Mouse (Mus musculus) intestine, postnatal 0 days (tissue): ENCODE results near the gene Atrnl1. TPM values are rescaled to one million over a fixed set of nuclear protein-coding genes. Genes with fewer than 3 reads are reported as not detected.
"Not testable (repeated sequence)": the region's sequence is repeated elsewhere in the genome, so short reads cannot be mapped to it uniquely, and the experiment has no call there.

ENCODE experiments used
- ATAC-seq: fragments of 200-750 bp; cut with Nextera tagmentation; 2 replicates; pipeline ENCODE4 v1.8.0; 2017; ENCODE audit warnings: mild to moderate bottlenecking, moderate TSS enrichment, moderate library complexity
- H3K27ac ChIP-seq: fragments of 300-500 bp; sonication (generic); 2 replicates; pipeline ENCODE4 v1.5.1; 2014; ENCODE audit warnings: mild to moderate bottlenecking, low read depth, low read length, moderate library complexity
- H3K27me3 ChIP-seq: fragments of 300-500 bp; sonication (generic); replicated peaks from 2 replicates; pipeline ENCODE4 v1.6.1; 2014; ENCODE audit warnings: low read length, mixed read lengths; ENCODE audit not compliant: control insufficient read depth, insufficient read depth
- H3K36me3 ChIP-seq: fragments of 300-500 bp; sonication (generic); 2 replicates; pipeline ENCODE4 v1.6.1; 2014; ENCODE audit warnings: mild to moderate bottlenecking, moderate library complexity; ENCODE audit not compliant: control insufficient read depth, insufficient read depth
- H3K4me1 ChIP-seq: fragments of 300-500 bp; sonication (generic); replicated peaks from 2 replicates; pipeline ENCODE4 v1.6.1; 2014; ENCODE audit warnings: antibody characterized with exemption, low read length, mixed read lengths; ENCODE audit not compliant: control insufficient read depth, insufficient read depth
- H3K4me2 ChIP-seq: fragments of 300-500 bp; sonication (generic); replicated peaks from 2 replicates; pipeline ENCODE4 v1.6.1; 2014; ENCODE audit warnings: low read depth, mild to moderate bottlenecking, moderate library complexity
- H3K4me3 ChIP-seq: fragments of 300-500 bp; sonication (generic); 2 replicates; pipeline ENCODE4 v1.5.1; 2014; ENCODE audit warnings: low read depth, low read length
- H3K9ac ChIP-seq: fragments of 300-500 bp; sonication (generic); 2 replicates; pipeline ENCODE4 v1.6.1; 2014; ENCODE audit warnings: mild to moderate bottlenecking, low read depth, low read length
- H3K9me3 ChIP-seq: fragments of 300-500 bp; sonication (generic); 2 replicates; pipeline ENCODE4 v1.6.1; 2016; ENCODE audit warnings: mixed run types; ENCODE audit not compliant: control insufficient read depth
- CTCF ChIP-seq: sonication (generic); IDR thresholded peaks from 2 replicates; pipeline ENCODE4 v1.5.1; 2016; ENCODE audit warnings: low read depth, mild to moderate bottlenecking, control low read depth, antibody characterized with exemption, moderate library complexity
- WGBS: fragments of 180-500 bp; shearing (Covaris S2); extraction: QIAGEN DNeasy Blood & Tissue Kit; methylation state at CpG from one replicate; pipeline ENCODE4 v1.1.7; 2014; 5-methylcytosine and 5-hydroxymethylcytosine counted together
- polyA plus RNA-seq: library from polyadenylated mRNA; unstranded; fragments of >200 nt; fragmentation: Nextera tagmentation; extraction: Ambion mirVana; gene quantifications from 2 replicates; pipeline ENCODE4 v1.2.1, GENCODE M21; 2015

Atrnl1 gene
- polyA plus RNA-seq, 1 experiment from 2014 or later = 2.6 TPM

GRCm38 (mm10) chr19:57667011-57667410, 56.2 kb downstream of the Atrnl1 start:
- no peak for ATAC-seq
- 84% methylated on average over 9 of the region's 9 CpGs for WGBS

GRCm38 (mm10) chr19:57667946-57668345, 57.1 kb downstream of the Atrnl1 start:
- H3K9me3 ChIP-seq = no peaks in the 10 kb centered on the region
- no peaks in the 10 kb centered on the region for H3K27me3 ChIP-seq
- H3K4me1 ChIP-seq = no peaks in the 10 kb centered on the region
- ATAC-seq = no peak
- 86% methylated on average over 10 of the region's 10 CpGs for WGBS
- H3K4me2 ChIP-seq = no peak overlapping the region
- H3K36me3 ChIP-seq = no peaks in the 10 kb centered on the region; the same call in 1 of the 2 replicates
- H3K9ac ChIP-seq = no peak overlapping the region
- H3K27ac ChIP-seq = no peak overlapping the region
- no peak overlapping the region for H3K4me3 ChIP-seq
- no peak for TF ChIP-seq CTCF

More at GRCm38 (mm10) chr19:57667011-57667410, 56.2 kb downstream of the Atrnl1 start:
- Histone ChIP-seq H3K27ac (no peak overlapping the region), H3K27me3 (no peaks in the 10 kb centered on the region), H3K9me3 (no peaks in the 10 kb centered on the region), H3K9ac (no peak overlapping the region), H3K4me1 (no peaks in the 10 kb centered on the region), H3K4me2 (no peak overlapping the region), H3K36me3 (no peaks in the 10 kb centered on the region; the same call in 1 of the 2 replicates), H3K4me3 (no peak overlapping the region)
- no peak for TF ChIP-seq CTCF

GRCm38 (mm10) chr19:57679455-57679854, 68.6 kb downstream of the Atrnl1 start:
- Histone ChIP-seq H3K9me3 (no peaks in the 10 kb centered on the region), H3K27me3 (no peaks in the 10 kb centered on the region), H3K4me1 (no peaks in the 10 kb centered on the region), H3K4me3 (no peak overlapping the region), H3K27ac (no peak overlapping the region), H3K4me2 (no peak overlapping the region), H3K9ac (no peak overlapping the region), H3K36me3 (no peaks in the 10 kb centered on the region)
- WGBS = 93% methylated on average over 3 of the region's 3 CpGs
- TF ChIP-seq CTCF = no peak
- no peak for ATAC-seq

GRCm38 (mm10) chr19:57686596-57686995, 75.8 kb downstream of the Atrnl1 start:
- 87% methylated on average over 20 of the region's 20 CpGs for WGBS
- no peak for TF ChIP-seq CTCF

GRCm38 (mm10) chr19:57692566-57692965, 81.7 kb downstream of the Atrnl1 start:
- peak; percentile 56 for TF ChIP-seq CTCF
- no peak overlapping the region for H3K27ac ChIP-seq
- no peaks in the 10 kb centered on the region for H3K27me3 ChIP-seq
- no peaks in the 10 kb centered on the region for H3K9me3 ChIP-seq
- peaks cover 14% of the 10 kb centered on the region for H3K36me3 ChIP-seq
- H3K4me2 ChIP-seq = no peak overlapping the region
- no peak for ATAC-seq
- no peak overlapping the region for H3K4me3 ChIP-seq
- no peaks in the 10 kb centered on the region for H3K4me1 ChIP-seq
- WGBS = 88% methylated on average over 3 of the region's 3 CpGs
- no peak overlapping the region for H3K9ac ChIP-seq

More at GRCm38 (mm10) chr19:57686596-57686995, 75.8 kb downstream of the Atrnl1 start:
- H3K36me3 ChIP-seq = peaks cover 6% of the 10 kb centered on the region
- ATAC-seq = no peak
- H3K9me3 ChIP-seq = no peaks in the 10 kb centered on the region
- no peaks in the 10 kb centered on the region for H3K27me3 ChIP-seq
- H3K4me3 ChIP-seq = no peak overlapping the region
- H3K4me2 ChIP-seq = no peak overlapping the region
- no peaks in the 10 kb centered on the region for H3K4me1 ChIP-seq
- H3K9ac ChIP-seq = no peak overlapping the region
- H3K27ac ChIP-seq = no peak overlapping the region

GRCm38 (mm10) chr19:57696781-57697180, 85.9 kb downstream of the Atrnl1 start:
- H3K9me3 ChIP-seq, H3K4me1 ChIP-seq, H3K27me3 ChIP-seq, H3K27ac ChIP-seq, H3K9ac ChIP-seq, H3K4me2 ChIP-seq, H3K4me3 ChIP-seq: not testable (repeated sequence)
- H3K36me3 ChIP-seq = peaks cover 25% of the 10 kb centered on the region
- ATAC-seq = peak; percentile 22; the same call in 1 of the 2 replicates
- WGBS = 67% methylated on average over 5 of the region's 5 CpGs

- no peaks in the 10 kb centered on the region for H3K4me1 ChIP-seq
- no peak overlapping the region for H3K4me3 ChIP-seq
- no peak; the same call in 1 of the 2 replicates for ATAC-seq
- no peak for TF ChIP-seq CTCF
- H3K9ac ChIP-seq = no peak overlapping the region
- peaks cover 10% of the 10 kb centered on the region for H3K36me3 ChIP-seq
- H3K27me3 ChIP-seq = no peaks in the 10 kb centered on the region
- no peaks in the 10 kb centered on the region for H3K9me3 ChIP-seq
- WGBS = 57% methylated on average over 5 of the region's 5 CpGs
- H3K27ac ChIP-seq = no peak overlapping the region
- no peak overlapping the region for H3K4me2 ChIP-seq
Observed at GRCm38 (mm10) chr19:57713138-57713537, 102.3 kb downstream of the Atrnl1 start.
